Mouse (Mus musculus): ENCODE data around the gene Gm21987.

The Gm21987 gene

GRCm38 (mm10) chr16:38389284-38389893 is 42.5 kb downstream of the Gm21987 start:
- in situ Hi-C loops (cut with MboI; ENCODE audit: low sequenced_read_pairs): no loop called here

- in situ Hi-C loops (cut with MboI; ENCODE audit: low sequenced_read_pairs): no loop called here
These were observed 43.5 kb downstream of the Gm21987 start for GRCm38 (mm10) chr16:38390322-38390721.

GRCm38 (mm10) chr16:38392126-38392894 is 45.5 kb downstream of the Gm21987 start:
- in situ Hi-C loops (cut with MboI; ENCODE audit: low sequenced_read_pairs): no loop called here

- in situ Hi-C loops (cut with MboI; ENCODE audit: low sequenced_read_pairs): no loop called here
These were observed 47.4 kb downstream of the Gm21987 start for GRCm38 (mm10) chr16:38394191-38394618.

- in situ Hi-C loops (cut with MboI; ENCODE audit: low sequenced_read_pairs): no loop called here
These were observed 48.4 kb downstream of the Gm21987 start for GRCm38 (mm10) chr16:38395060-38395730.

- in situ Hi-C loops (cut with MboI; ENCODE audit: low sequenced_read_pairs): no loop called here
These were observed 49.3 kb downstream of the Gm21987 start for GRCm38 (mm10) chr16:38396155-38396554.

- in situ Hi-C loops (cut with MboI; ENCODE audit: low sequenced_read_pairs): no loop called here
These were observed 51.4 kb downstream of the Gm21987 start for GRCm38 (mm10) chr16:38398266-38398665.

GRCm38 (mm10) chr16:38399076-38399475 is 52.2 kb downstream of the Gm21987 start:
- in situ Hi-C loops (cut with MboI; ENCODE audit: low sequenced_read_pairs): no loop called here

- in situ Hi-C loops (cut with MboI; ENCODE audit: low sequenced_read_pairs): no loop called here
These were observed 52.8 kb downstream of the Gm21987 start for GRCm38 (mm10) chr16:38399531-38400231.

- in situ Hi-C loops (cut with MboI; ENCODE audit: low sequenced_read_pairs): no loop called here
These were observed 53.6 kb downstream of the Gm21987 start for GRCm38 (mm10) chr16:38400311-38400960.

- in situ Hi-C loops (cut with MboI; ENCODE audit: low sequenced_read_pairs): no loop called here
These were observed 54.6 kb downstream of the Gm21987 start for GRCm38 (mm10) chr16:38401468-38401867.

- in situ Hi-C loops (cut with MboI; ENCODE audit: low sequenced_read_pairs): no loop called here
These were observed 56.8 kb downstream of the Gm21987 start for GRCm38 (mm10) chr16:38403639-38404038.

GRCm38 (mm10) chr16:38406293-38406692 is 59.5 kb downstream of the Gm21987 start:
- in situ Hi-C loops (cut with MboI; ENCODE audit: low sequenced_read_pairs): no loop called here

GRCm38 (mm10) chr16:38406708-38407107 is 59.9 kb downstream of the Gm21987 start:
- in situ Hi-C loops (cut with MboI; ENCODE audit: low sequenced_read_pairs): no loop called here

- in situ Hi-C loops (cut with MboI; ENCODE audit: low sequenced_read_pairs): no loop called here
These were observed 60.7 kb downstream of the Gm21987 start for GRCm38 (mm10) chr16:38407584-38407983.

- in situ Hi-C loops (cut with MboI; ENCODE audit: low sequenced_read_pairs): no loop called here
These were observed 61.6 kb downstream of the Gm21987 start for GRCm38 (mm10) chr16:38408416-38408815.

Measured in CH12F3 (cell line).